Mouse (Mus musculus) gastrocnemius, adult 2 months (tissue): ENCODE data around the gene Foxn3. TPM values are rescaled to one million over a fixed set of nuclear protein-coding genes. Genes with fewer than 3 reads are reported as not detected.

Experiments used
- DNase-seq: peaks from one replicate; pipeline ENCODE4 v3.0.0; 2022
- H3K27ac ChIP-seq: fragments of 200-600 bp; 2 replicates; pipeline ENCODE4 v1.8.1; 2022; ENCODE audit warnings: mild to moderate bottlenecking
- H3K4me3 ChIP-seq: fragments of 200-600 bp; 2 replicates; pipeline ENCODE4 v1.8.1; 2022; ENCODE audit warnings: mild to moderate bottlenecking, moderate library complexity
- CTCF ChIP-seq: fragments of 200-600 bp; IDR thresholded peaks from 2 replicates; pipeline ENCODE4 v1.8.1; 2022; ENCODE audit warnings: antibody characterized with exemption, mild to moderate bottlenecking, moderate library complexity
- intact Hi-C: fragments of 180-260 bp; cut with DNase I; formaldehyde crosslinking; loops from one replicate; pipeline ENCODE4 v1.15.1; 2025
- total RNA-seq, 2 experiments: library from RNA; stranded (reverse); gene quantifications; 2 replicates each; pipeline ENCODE4 v1.2.3; 2021

Gene Foxn3
- total RNA-seq, 2 experiments from 2014 or later = 190 to 201 TPM

GRCm38 (mm10) chr12:99265777-99266176 lies 297.6 kb downstream of the Foxn3 start:
- H3K4me3 ChIP-seq = no peak overlapping the region
- no peak overlapping the region for H3K27ac ChIP-seq
- DNase-seq = no peak
- TF ChIP-seq CTCF = no peak
- intact Hi-C loops = no loop called here

GRCm38 (mm10) chr12:99264386-99264785 lies 299.0 kb downstream of the Foxn3 start:
- no peak overlapping the region for H3K4me3 ChIP-seq
- TF ChIP-seq CTCF = no peak
- peak overlapping the region; percentile 16; the same call in 1 of the 2 replicates for H3K27ac ChIP-seq
- no peak for DNase-seq
- intact Hi-C loops = no loop called here

GRCm38 (mm10) chr12:99263592-99264335 lies 299.6 kb downstream of the Foxn3 start:
- intact Hi-C loops = no loop called here
- TF ChIP-seq CTCF = no peak
- Histone ChIP-seq H3K4me3 (no peak overlapping the region), H3K27ac (peak overlapping the region; percentile 16; the same call in 1 of the 2 replicates)
- peak; percentile 42 for DNase-seq

GRCm38 (mm10) chr12:99262840-99263239 lies 300.5 kb downstream of the Foxn3 start:
- Histone ChIP-seq H3K27ac (no peak overlapping the region), H3K4me3 (no peak overlapping the region)
- no peak for TF ChIP-seq CTCF
- intact Hi-C loops = no loop called here
- no peak for DNase-seq

GRCm38 (mm10) chr12:99262066-99262599 lies 301.2 kb downstream of the Foxn3 start:
- intact Hi-C loops = no loop called here
- DNase-seq = no peak
- no peak overlapping the region for H3K4me3 ChIP-seq
- TF ChIP-seq CTCF = no peak
- H3K27ac ChIP-seq = no peak overlapping the region

GRCm38 (mm10) chr12:99260171-99260570 lies 303.2 kb downstream of the Foxn3 start:
- no peak for DNase-seq
- peak overlapping the region; percentile 28; the same call in 1 of the 2 replicates for H3K27ac ChIP-seq
- intact Hi-C loops = no loop called here
- TF ChIP-seq CTCF = no peak
- no peak overlapping the region for H3K4me3 ChIP-seq

- no peak overlapping the region for H3K27ac ChIP-seq
- no peak overlapping the region for H3K4me3 ChIP-seq
- DNase-seq = no peak
- intact Hi-C loops = no loop called here
- TF ChIP-seq CTCF = no peak
Observed at GRCm38 (mm10) chr12:99257570-99257969, 305.8 kb downstream of the Foxn3 start.

- H3K27ac ChIP-seq = peak overlapping the region; percentile 32
Observed at GRCm38 (mm10) chr12:99256997-99257396, 306.4 kb downstream of the Foxn3 start.

GRCm38 (mm10) chr12:99256463-99256862 lies 306.9 kb downstream of the Foxn3 start:
- DNase-seq = no peak
- intact Hi-C loops = no loop called here
- Histone ChIP-seq H3K27ac (peak overlapping the region; percentile 32), H3K4me3 (no peak overlapping the region)
- no peak for TF ChIP-seq CTCF

More at GRCm38 (mm10) chr12:99256997-99257396, 306.4 kb downstream of the Foxn3 start:
- TF ChIP-seq CTCF = no peak
- intact Hi-C loops = no loop called here
- no peak for DNase-seq
- H3K4me3 ChIP-seq = no peak overlapping the region

- Histone ChIP-seq H3K4me3 (no peak overlapping the region), H3K27ac (no peak overlapping the region)
- no peak for DNase-seq
- intact Hi-C loops = no loop called here
- no peak for TF ChIP-seq CTCF
Observed at GRCm38 (mm10) chr12:99254436-99254835, 308.9 kb downstream of the Foxn3 start.

- no peak for TF ChIP-seq CTCF
- Histone ChIP-seq H3K4me3 (no peak overlapping the region), H3K27ac (no peak overlapping the region)
- no peak for DNase-seq
- intact Hi-C loops = no loop called here
Observed at GRCm38 (mm10) chr12:99253562-99253961, 309.8 kb downstream of the Foxn3 start.

- intact Hi-C loops = no loop called here
Observed at GRCm38 (mm10) chr12:99248606-99249005, 314.8 kb downstream of the Foxn3 start.

GRCm38 (mm10) chr12:99247939-99248338 lies 315.4 kb downstream of the Foxn3 start:
- intact Hi-C loops = no loop called here
- peak overlapping the region; percentile 67 for H3K27ac ChIP-seq
- TF ChIP-seq CTCF = no peak

More at GRCm38 (mm10) chr12:99248606-99249005, 314.8 kb downstream of the Foxn3 start:
- Histone ChIP-seq H3K27ac (0 out of 2 replicates have a peak overlapping the region, but pooled peaks have one; percentile 67), H3K4me3 (no peak overlapping the region)
- DNase-seq = no peak
- TF ChIP-seq CTCF = no peak

More at GRCm38 (mm10) chr12:99247939-99248338, 315.4 kb downstream of the Foxn3 start:
- no peak overlapping the region for H3K4me3 ChIP-seq
- no peak for DNase-seq
